Mouse (Mus musculus) ovary, postnatal 14 days (tissue): ENCODE data around the gene Ttc14.

Source experiments
- DNase-seq: peaks from one replicate; pipeline ENCODE4 v3.0.0; 2022; ENCODE audit warnings: low spot score

Ttc14 gene

DNA sequence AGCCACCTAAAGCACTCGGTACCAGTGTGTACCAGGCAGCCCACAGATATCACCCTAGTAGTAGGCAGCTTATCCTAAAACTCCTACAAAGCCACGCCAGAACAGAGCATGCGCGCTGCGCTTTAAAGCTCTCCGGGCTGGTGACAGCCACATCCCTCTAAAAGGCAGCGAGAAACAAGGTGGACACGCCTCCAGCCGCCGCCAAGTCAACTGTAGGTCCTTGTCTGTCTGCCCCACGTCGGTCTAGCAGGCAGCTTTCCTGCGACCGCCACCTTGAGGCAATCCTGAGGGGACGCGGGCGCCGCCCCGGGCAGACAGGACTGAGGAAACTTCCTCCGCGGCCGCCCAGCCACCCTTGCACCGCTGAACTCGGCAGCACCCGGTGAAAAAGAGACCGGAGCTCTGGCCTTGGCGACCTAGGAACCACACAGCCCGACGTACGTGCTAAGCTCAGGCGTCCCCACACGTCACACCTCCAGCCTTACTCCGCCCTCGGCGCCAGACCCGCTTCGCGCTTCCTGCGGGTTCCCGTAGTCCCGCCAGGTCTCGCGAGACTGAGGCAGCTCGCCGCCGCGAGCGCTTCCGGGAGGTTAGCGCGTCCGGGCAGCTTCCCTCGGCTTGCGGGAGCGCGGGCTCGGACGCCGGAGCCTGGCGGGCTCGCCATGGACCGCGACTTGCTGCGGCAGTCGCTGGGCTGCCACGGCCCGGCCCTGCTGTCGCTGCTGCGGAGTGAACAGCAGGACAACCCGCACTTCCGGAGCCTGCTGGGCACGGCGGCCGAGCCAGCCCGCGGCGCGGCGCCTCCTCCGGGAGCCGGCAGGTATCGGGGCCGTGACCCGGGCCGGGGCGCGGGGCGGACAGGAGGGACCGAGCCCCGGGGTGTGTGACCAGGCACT is at the start of gene Ttc14:
TSS of gene Ttc14 (plus strand) at position 216 of the 896 bp plus-strand sequence.
- DNase-seq = peak; percentile 99

DNA sequence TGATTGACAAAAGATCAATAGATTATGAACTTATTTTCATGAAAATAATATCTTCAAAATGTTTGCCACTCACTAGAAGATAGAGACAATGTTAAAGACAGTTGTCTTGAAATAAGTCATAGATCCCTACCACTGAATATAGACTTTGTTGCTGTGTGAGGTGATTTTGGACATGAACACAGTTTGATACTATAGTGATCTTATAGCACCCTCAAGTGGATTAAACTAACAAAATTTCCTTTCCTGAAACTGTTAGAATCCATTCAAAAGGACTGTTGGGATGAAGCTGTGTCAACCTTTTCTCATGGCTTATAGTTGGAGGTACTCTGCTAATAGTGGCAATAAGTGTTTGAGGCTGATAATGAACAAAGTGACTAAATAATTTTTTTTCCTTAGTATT is 8.7 kb upstream of the Ttc14 start:
- no peak for DNase-seq

DNA sequence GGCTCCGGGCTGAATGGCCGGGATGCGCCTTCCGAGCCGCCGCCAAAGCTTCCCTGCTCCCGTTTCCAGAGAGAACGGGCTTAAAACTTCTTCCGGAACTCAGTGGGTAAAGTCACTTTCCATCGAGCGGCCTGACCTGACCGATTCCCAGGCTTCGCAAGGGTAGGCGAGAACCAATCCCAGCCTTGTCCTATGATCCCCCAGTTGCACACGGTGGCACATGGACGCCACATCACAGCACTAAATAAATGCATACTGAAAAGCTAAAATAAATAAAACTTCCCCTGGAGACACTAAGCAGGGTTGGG is 835 bp downstream of the Ttc14 start:
- DNase-seq = no peak

DNA sequence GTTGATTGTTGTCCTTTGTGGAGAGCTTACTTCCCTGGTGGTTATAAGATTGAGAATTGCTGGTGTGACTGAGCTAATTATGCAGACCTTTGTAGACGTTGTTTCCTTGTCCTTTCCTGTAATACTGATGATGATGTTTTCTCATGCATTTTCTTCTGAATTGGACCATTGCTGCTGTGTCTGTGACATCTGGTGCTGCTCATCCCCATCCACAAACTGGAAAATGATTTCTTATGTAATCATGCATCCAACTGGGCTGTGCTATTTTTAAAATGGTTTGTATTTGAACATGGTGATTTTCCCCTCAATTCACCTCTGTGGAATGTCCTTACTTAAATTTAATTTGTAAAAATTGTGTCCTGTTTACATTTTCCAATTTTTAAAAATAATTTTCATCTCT is 7.5 kb downstream of the Ttc14 start:
- no peak for DNase-seq

DNA sequence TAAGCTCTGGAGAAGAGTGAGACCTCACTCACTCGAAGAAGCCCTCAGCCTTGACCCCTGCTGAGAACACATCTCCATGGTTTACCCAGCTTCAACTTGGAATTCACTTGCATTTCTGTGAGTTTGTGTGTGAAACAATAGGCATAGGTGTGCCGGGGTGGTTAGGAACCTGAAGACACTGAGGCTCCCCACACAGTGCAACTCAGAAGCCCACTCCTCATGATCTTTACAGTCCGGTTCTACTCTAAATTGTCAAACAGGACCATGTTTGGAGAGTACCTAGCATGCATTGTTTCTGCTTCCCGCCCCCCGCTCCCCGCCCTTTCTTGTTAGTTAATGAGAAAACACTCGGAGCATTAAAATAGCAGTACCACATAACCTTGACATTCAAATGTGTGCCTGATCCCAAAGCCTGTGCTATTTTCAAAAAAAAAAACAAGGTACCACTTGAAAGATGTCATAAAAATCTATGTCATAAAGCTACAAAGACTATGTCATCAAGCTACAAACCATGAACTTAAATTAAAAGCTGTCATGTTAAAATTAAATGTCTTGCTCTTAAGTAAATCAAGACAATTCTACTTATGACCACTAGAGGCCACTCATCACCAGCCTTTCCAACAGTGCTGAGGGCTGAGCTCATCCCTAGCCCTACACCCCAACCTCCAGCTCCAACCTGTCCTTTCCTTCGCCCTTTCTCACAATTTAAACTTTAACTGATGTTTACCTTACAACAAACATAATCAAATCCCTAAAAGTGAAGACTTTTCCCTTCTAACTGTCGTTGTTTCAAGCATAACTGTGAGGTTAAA is 24.7 kb downstream of the Ttc14 start:
- peak; percentile 12 for DNase-seq

DNA sequence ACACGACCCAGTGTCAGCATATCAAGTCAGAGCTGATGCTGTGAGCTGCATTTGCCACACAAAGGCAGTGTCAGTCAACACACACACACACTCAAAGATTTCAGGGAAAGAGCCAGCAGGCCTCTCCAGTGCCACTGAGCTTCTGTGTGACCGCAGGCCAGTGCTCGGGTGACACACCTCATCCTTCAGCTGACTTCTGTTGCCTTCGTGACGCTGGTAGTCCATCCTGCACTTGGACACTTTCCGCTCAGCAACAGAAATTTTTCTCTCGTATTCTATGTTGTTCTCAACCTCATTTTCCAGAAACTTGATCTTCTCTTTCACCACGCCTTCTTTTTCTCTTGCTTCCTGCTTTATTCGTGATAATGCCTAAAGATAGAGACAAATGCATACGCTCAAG is 32.7 kb downstream of the Ttc14 start:
- no peak for DNase-seq

DNA sequence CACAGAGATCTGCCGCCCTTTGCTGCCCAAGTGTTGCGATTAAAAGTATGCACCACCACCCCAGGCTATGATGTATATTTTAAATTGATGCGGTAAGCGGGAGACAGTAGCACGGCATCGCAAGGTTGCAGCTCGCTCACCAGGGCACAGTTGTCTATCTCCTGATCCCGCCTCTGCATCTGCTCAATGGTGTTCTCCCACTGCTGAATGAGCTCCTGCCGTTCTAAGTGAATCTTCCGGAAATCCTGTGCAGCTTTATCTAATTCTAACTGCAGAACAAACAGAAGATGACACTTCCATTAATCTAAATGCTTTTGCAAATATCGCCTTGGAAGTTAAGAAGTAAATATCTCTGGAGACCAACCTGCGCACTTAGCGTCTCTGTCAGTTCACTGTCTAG is 36.9 kb downstream of the Ttc14 start:
- DNase-seq = no peak

DNA sequence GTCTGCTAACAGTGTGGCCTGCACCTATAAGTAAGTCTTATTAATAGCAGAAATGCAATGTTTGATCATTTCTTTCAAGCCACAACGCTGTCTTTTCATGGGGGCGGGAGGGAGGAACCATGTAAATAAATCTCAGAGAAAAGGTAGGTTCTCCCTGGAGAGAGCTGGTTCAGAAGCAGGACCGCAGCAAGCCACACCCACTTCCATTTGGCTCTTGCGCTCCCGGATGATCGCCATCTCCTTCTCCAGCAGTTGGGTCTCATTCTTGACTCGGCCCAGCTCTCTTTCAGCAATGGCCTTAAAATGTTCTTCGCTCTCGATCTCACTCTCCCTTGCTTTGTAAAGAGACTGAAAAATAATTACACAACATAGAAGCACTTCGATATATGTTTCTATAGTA is 39.2 kb downstream of the Ttc14 start:
- no peak for DNase-seq

DNA sequence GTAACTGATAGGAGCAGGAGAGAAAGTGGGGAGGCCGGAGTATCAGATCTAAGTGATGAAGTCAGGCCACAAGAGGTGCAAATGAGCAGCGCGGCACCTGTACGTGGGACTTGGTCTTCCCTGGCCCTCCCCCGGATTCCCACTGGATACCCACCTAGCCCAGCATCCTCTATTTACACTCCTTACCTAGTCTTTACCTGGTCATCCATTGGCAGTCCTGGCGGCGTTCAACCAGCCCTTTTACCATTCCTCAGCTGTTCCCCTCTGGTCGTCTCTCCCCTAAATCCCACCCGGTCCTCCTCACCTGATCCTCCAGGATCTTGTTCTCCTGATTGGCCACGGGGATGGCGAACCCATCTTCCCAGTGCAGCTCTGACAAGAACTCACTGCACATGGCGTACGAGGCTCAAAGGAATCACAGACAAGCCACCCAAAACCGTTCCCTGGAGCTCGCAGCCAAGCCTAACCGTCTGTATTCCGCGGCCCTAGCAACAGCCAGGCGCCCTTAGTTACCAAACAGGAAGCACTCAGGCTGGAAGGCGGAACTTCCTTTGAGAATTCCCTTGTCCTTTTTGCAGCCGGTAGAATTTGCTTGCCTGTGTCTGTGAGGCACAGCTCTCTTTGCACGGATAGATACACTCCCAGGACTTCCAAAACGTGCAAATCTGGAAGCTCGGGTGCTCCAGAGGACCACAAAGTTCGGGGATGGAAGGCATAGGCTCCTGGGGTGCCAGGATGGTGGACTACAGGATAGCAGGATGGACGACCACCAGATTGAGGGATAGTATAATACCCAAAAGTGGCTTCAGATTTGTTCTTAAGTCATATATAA is 44.4 kb downstream of the Ttc14 start, which contains the start of gene Ccdc39:
TSS of gene Ccdc39 (minus strand) at position 510 of the 832 bp plus-strand sequence.
- peak; percentile 51 for DNase-seq

DNA sequence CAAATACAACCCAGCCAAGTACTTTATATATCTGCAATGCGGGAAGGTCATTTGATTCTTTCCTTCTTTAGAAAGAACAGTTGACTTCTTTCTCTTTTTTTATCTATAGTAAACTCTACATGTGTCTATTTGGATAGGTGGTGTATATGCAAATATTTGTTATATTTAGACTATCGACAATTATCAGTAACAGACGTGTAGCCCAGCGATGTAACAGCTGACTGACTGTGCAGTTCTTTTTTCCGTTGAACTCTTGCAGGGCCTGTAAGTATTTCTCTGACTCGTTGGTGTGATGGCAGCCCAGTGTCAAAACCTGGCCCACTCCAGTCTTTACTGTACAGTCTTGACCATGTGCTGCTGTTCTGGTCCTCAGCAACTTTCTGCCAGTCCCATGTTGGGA is 47.0 kb downstream of the Ttc14 start:
- no peak for DNase-seq

DNA sequence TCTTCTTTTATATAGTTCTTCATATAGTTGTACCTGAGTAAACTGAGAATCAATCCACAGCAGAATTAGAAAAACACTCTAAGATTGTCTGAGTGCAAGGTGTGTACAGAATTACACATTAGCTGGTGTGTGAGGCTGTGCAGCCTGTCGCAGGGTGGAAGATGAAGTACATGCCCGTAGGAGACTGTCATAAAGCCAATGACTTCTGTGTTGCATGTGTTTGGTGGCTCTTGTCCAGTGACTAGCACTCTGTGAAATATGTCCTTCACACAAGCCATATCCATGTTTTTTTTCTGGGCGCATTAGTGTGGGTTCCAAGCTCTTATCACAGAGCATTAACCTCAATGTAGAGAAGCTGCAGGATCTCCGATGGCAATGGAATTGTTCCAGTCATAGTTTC is 51.2 kb downstream of the Ttc14 start:
- no peak for DNase-seq

DNA sequence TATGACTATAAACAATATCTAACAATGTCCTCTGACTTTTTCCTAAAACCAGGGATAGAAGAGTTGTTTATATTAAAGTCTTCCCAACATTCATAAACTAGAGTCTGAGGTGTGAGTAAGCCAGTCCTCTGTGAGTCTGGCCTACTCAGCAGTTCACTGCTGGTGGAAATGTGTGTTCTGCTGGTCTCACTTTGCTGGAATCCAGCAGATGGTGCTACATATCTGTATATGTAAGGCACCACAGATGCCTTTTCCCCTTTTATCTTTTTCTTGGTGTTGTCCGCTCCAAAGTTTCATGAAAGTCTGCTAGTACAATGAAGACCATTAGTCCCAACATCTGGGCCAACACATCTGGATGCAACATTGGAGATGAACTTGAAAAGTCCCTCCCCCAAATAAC is 53.4 kb downstream of the Ttc14 start:
- DNase-seq = no peak

DNA sequence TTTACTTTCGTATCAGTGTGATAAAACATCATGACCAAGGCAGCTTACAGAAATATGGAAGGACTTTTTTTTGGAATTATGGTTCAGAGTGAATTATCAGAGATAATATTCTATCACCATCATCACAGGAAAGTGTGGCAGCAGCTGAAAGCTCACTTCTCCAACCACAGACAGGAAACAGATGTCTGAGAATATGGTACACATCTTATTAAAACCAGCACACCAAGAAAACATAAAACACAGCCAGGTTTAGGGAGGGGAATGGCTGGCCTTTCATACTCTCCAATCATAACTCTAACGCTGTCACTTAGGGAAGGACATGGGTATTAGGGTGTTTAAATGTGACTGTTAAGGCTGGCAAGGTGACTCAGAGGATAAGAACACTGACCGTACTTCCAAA is 59.3 kb downstream of the Ttc14 start:
- no peak for DNase-seq

DNA sequence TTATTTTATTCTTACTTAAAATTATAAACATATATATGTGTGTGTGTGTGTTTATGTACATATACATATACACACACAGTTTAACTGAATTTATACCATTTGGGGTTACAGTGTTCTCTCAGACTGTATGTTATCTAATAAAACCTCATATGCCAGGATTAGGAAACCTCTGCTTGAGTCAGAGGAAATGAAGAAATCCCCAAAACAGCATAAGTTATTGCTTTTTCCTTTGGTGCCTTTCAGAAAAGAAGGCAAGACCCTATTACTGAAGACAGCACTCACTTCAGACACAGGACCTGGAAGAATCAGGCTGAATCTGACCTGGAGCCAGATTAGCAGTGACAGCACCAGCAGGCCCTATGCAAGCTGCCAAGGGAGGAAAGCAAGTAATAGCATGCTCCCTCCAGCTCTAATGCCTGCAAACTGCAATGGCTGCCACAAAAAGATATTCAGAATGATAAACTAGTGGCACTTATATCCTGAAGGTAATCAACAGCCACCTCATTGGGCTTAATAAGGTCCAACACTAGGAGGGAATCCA is 64.4 kb downstream of the Ttc14 start:
- no peak for DNase-seq
